Mouse (Mus musculus) C2C12 (cell line): ENCODE measurements around the gene Parp11. TPM values are rescaled to one million over a fixed set of nuclear protein-coding genes. Genes with fewer than 3 reads are reported as not detected.

Experiments
- H3K27me3 ChIP-seq: one replicate; pipeline ENCODE4 v1.6.1; 2011; ENCODE audit not compliant: control insufficient read depth, insufficient read depth, insufficient read length
- H3K36me3 ChIP-seq: one replicate; pipeline ENCODE4 v1.6.1; 2011; ENCODE audit not compliant: control insufficient read depth, insufficient read depth
- H3K4me3 ChIP-seq: one replicate; pipeline ENCODE4 v1.5.1; 2011; ENCODE audit warnings: mild to moderate bottlenecking, control low read depth; ENCODE audit not compliant: poor library complexity, insufficient read depth, severe bottlenecking
- H3K79me2 ChIP-seq: one replicate; pipeline ENCODE4 v1.6.1; 2011; ENCODE audit not compliant: control insufficient read depth, insufficient read depth
- H3K79me3 ChIP-seq: one replicate; pipeline ENCODE4 v1.6.1; 2011; ENCODE audit warnings: low read depth, control low read depth
- H3ac ChIP-seq: one replicate; pipeline ENCODE3; 2011; ENCODE audit warnings: low read depth; ENCODE audit not compliant: control insufficient read depth, insufficient read length
- CEBPB ChIP-seq: IDR thresholded peaks from one replicate; pipeline ENCODE4 v1.6.1; 2011; ENCODE audit warnings: low read depth, mild to moderate bottlenecking, control low read depth, moderate library complexity
- CTCF ChIP-seq: IDR thresholded peaks from one replicate; pipeline ENCODE4 v1.5.1; 2011; ENCODE audit not compliant: control insufficient read depth, insufficient read depth, insufficient read length
- FOSL1 ChIP-seq: IDR thresholded peaks from one replicate; pipeline ENCODE4 v1.8.0; 2011; ENCODE audit warnings: mild to moderate bottlenecking, low read length; ENCODE audit not compliant: poor library complexity, insufficient read depth, severe bottlenecking
- MAX ChIP-seq: IDR thresholded peaks from one replicate; pipeline ENCODE4 v1.6.1; 2011; ENCODE audit warnings: mild to moderate bottlenecking, control low read depth
- MYOD1 ChIP-seq: IDR thresholded peaks from one replicate; pipeline ENCODE4 v1.6.1; 2011; ENCODE audit warnings: low read depth; ENCODE audit not compliant: control insufficient read depth, insufficient read length
- MYOG ChIP-seq: IDR thresholded peaks from one replicate; pipeline ENCODE4 v1.6.1; 2011; ENCODE audit not compliant: control insufficient read depth, insufficient read length; ENCODE audit errors: extremely low read depth
- USF1 ChIP-seq: IDR thresholded peaks from one replicate; pipeline ENCODE4 v1.6.1; 2011; ENCODE audit warnings: low read depth, mild to moderate bottlenecking, control low read depth, moderate library complexity
- polyA plus RNA-seq: library from polyadenylated mRNA; unstranded; fragments of >200 nt; fragmentation: generic; extraction: Trizol; gene quantifications from one replicate; pipeline ENCODE4 v1.2.1, GENCODE M21; 2012; ENCODE audit warnings: missing spikeins

Gene Parp11
- polyA plus RNA-seq, 1 experiment: 3.6 TPM

DNA sequence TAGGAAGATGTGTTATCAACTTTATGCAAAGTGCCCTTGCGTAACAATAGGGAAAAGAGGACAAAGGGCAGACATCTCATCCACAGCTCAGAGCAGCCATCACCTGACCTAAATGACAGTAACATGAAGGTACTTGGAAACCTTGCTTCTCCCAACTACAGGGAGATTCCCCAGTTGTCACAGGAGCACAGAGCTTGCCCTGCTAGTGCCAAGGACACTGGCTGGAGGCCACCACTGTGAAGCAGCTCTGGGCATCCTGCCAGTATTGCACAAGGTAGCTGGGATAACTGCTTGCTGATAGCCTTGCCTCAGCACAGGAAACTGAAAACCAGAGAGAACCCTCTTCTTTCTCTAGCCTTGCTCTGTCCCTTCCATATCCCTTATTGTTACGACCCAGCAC, 82.8 kb downstream of the Parp11 start:
- no peaks in the 10 kb centered on the region for H3K36me3 ChIP-seq
- no peak overlapping the region for H3K4me3 ChIP-seq
- H3K27me3 ChIP-seq: no peaks in the 10 kb centered on the region
- H3ac ChIP-seq: no peak overlapping the region
- TF ChIP-seq MYOG (no peak), USF1 (no peak), CEBPB (peak; percentile 23)
- no peaks in the 10 kb centered on the region for H3K79me3 ChIP-seq
- H3K79me2 ChIP-seq: no peaks in the 10 kb centered on the region

DNA sequence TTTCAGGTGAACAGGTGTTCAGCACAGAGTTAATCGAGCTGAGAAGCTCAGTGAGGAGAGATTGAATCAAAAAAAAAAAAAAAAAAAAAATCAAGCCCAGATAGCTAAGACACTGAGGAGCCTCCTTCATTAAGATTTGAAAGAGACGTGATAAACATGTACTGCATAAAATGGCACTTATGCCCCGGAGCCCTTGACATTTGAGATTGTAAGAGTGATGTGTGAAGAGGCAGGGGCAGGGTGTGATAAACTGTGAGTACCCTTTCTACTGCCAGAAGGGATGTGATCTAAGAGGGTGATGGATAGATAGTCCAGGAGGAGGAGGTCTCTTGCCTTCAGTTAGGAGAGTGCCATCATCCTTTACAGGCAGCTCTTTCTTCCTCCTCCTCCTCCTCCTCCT, 83.6 kb downstream of the Parp11 start:
- no peaks in the 10 kb centered on the region for H3K79me3 ChIP-seq
- H3ac ChIP-seq: no peak overlapping the region
- TF ChIP-seq CEBPB (no peak), FOSL1 (no peak), MAX (no peak), MYOG (no peak), MYOD1 (no peak), USF1 (no peak), CTCF (no peak)

DNA sequence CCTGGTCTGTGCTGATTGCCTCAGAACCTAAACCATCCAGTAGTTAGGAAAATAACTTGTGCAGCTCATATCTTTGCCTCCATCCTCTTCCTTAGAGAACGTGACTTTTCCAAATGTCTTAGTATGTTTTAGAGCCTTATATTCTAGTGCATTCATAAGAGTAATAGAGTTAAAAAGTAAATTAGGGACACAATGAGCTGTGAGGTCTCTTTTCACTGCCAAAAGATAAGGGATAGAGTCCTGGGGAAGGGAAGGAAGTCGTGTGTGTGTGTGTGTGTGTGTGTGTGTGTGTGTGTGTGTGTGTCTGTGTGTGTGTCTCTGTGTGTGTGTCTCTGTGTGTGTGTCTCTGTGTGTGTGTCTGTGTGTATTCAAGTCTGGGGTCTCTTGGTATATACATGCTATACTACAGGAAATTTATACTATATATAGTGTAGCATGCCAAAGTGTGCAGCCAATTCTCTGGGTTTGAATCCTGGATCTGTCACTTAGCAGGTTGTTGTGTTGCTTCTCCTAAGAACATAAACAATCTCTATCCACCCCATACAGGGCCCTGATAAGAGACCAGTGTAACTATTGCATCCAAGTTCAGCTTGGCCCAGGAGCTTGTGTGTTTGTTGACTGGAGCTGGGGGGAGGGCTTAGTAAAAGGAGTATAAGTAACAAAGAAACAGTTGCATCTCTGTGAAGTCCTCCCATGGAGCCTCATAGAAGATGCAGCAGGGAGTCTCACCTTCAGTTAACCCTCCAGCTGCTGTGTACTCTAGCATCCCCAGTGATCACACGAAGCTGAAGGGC, 85.0 kb downstream of the Parp11 start:
- Histone ChIP-seq H3K79me2 (no peaks in the 10 kb centered on the region), H3K4me3 (no peak overlapping the region), H3K27me3 (no peaks in the 10 kb centered on the region), H3K36me3 (no peaks in the 10 kb centered on the region), H3K79me3 (no peaks in the 10 kb centered on the region), H3ac (no peak overlapping the region)
- no peak for TF ChIP-seq MYOD1
- TF ChIP-seq FOSL1: no peak
- no peak for TF ChIP-seq USF1
- no peak for TF ChIP-seq MYOG
- no peak for TF ChIP-seq CEBPB
- no peak for TF ChIP-seq CTCF
- TF ChIP-seq MAX: no peak

More for the DNA sequence above, 83.6 kb downstream of the Parp11 start:
- Histone ChIP-seq H3K79me2 (no peaks in the 10 kb centered on the region), H3K36me3 (no peaks in the 10 kb centered on the region), H3K27me3 (no peaks in the 10 kb centered on the region), H3K4me3 (no peak overlapping the region)

DNA sequence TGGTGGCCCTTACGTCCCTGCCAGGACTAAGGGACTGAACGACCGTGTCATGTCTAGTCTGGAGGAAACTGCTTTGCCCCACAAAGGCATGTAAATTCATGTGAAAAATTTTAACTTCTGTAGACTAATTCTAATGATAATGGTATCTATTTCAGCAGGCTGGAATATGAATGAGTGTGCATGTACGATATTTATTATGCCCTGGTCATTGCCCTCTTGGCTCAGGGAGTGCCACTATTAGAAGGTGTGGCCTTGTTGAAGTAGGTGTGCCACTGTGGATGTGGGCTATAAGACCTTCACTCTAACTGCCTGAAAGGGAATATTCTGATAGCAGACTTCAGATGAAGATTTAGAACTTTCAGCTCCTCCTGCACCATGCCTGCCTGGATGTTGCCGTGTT, 85.7 kb downstream of the Parp11 start:
- TF ChIP-seq MYOD1: no peak
- no peak for TF ChIP-seq FOSL1
- no peak for TF ChIP-seq CTCF
- TF ChIP-seq USF1: no peak
- TF ChIP-seq MYOG: no peak
- TF ChIP-seq CEBPB: no peak
- TF ChIP-seq MAX: no peak
- no peak overlapping the region for H3K4me3 ChIP-seq
- no peaks in the 10 kb centered on the region for H3K79me2 ChIP-seq
- H3K36me3 ChIP-seq: no peaks in the 10 kb centered on the region
- H3K27me3 ChIP-seq: no peaks in the 10 kb centered on the region
- no peaks in the 10 kb centered on the region for H3K79me3 ChIP-seq
- H3ac ChIP-seq: no peak overlapping the region

DNA sequence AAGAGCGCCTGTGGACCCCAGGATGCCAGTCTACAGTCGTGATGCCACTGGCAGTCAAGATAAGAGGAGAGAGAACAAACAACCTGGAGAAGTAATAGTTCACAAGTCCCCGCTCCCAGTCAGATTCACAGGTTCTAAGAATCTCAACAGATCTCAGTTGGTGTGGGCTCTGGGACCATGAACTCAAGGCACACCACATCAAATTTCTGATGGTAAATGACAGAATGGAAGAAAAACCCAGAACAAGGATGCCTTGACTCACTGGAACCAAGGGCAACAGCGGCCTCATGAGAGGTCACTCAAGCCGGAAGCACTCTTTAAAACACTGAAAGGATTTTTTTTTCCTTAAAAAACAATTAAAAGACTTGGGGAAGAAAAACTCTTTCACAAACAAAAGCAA, 87.1 kb downstream of the Parp11 start:
- Histone ChIP-seq H3K79me2 (no peaks in the 10 kb centered on the region), H3K27me3 (no peaks in the 10 kb centered on the region), H3K4me3 (no peak overlapping the region), H3K36me3 (no peaks in the 10 kb centered on the region), H3K79me3 (no peaks in the 10 kb centered on the region), H3ac (no peak overlapping the region)
- TF ChIP-seq CEBPB (no peak), MYOG (no peak), MYOD1 (no peak), MAX (no peak), USF1 (no peak)

DNA sequence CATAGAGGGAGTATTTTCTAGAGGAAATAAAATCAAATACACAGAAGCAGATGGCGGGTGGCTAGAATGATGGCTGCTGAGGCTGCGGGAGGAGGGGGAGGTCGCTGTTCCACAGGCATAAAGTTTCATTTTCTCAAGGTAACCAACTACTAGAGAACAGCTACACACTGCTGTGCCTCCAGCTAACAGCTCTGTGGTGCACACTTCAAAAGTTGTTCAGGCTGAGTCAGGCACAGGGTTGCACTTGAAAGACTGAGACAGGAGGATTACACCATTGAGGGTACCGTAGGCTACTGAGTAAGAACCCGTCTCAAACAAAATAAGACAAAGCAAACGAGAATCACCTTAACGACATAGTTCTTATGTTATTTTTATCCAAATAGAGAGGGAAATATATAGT, 90.4 kb downstream of the Parp11 start:
- H3K27me3 ChIP-seq: peaks cover 3% of the 10 kb centered on the region
- TF ChIP-seq MYOD1: no peak
- TF ChIP-seq CEBPB: no peak
- TF ChIP-seq MAX: no peak
- no peak for TF ChIP-seq FOSL1
- TF ChIP-seq USF1: no peak
- no peak for TF ChIP-seq CTCF
- no peak for TF ChIP-seq MYOG
- no peak overlapping the region for H3ac ChIP-seq
- no peaks in the 10 kb centered on the region for H3K79me3 ChIP-seq
- H3K79me2 ChIP-seq: no peaks in the 10 kb centered on the region
- no peak overlapping the region for H3K4me3 ChIP-seq
- no peaks in the 10 kb centered on the region for H3K36me3 ChIP-seq
